In the genomic region with DNA sequence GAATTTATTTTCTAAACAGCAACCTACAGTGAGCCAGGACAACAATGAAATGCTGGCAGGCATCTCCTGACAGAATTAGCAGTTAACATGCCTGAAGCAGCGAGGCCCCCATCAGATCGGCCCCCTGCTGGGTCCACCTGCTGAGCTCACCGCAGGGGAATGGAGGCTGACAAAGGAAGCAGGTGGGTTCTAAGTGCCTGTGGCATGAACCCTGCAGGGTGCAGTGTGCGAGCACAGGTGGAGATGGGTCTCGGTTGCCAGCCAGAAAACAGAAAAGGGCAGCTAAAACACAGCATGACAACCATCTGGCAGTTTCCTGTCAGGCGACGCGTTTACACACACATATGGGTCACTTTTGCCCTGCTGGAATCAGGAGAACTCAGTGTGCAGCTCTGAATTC, we compare ENCODE assay signal across 13 mouse cellular contexts. TPM values are rescaled to one million over a fixed set of nuclear protein-coding genes. Genes with fewer than 3 reads are reported as not detected.
DNase-seq lines count a peak whose midpoint lies in the region; ATAC-seq and TF ChIP-seq lines count a peak whose summit lies in the region.
"Had no signal": no experiment of that assay in that cellular context is flagged by ENCODE, and none has a peak within 500 bp of the region (broad histone marks: within the 10 kb centered on the region; RNA-seq: fewer than 3 reads in every experiment).

No protein-coding gene starts in this region.

- H3K4me2 ChIP-seq in midbrain, embryonic 11.5 days, result no peak overlapping the region
- H3K4me2 ChIP-seq in forebrain, postnatal 0 days (ENCODE audit: low read depth), result no peak overlapping the region
- H3K4me2 ChIP-seq in neural tube, embryonic 15.5 days, result no peak overlapping the region
- no peak overlapping the region for H3K4me2 ChIP-seq in heart, embryonic 11.5 days
- H3K4me2 ChIP-seq: embryonic facial prominence, embryonic 12.5 days had no signal

- peak; percentile 70 for DNase-seq in midbrain, embryonic 11.5 days (ENCODE audit: low spot score, missing footprints)
- no peak for DNase-seq in midbrain, embryonic 10.5 days (ENCODE audit: low spot score)
- peak; percentile 89 to 90 for DNase-seq in cerebellum, adult 2 months
- peak; percentile 42 for DNase-seq in forebrain, postnatal 0 days
- no peak for DNase-seq in testis, postnatal 10 days (ENCODE audit: low spot score)
- no peak for DNase-seq in frontal cortex, postnatal 10 days (ENCODE audit: low spot score in 2 of 2)
- DNase-seq: heart, adult 2 months; kidney, postnatal 36 days; thymus, adult 2 months had no signal

- H3K9ac ChIP-seq in midbrain, embryonic 11.5 days (ENCODE audit: low read length), result no peak overlapping the region
- no peak overlapping the region for H3K9ac ChIP-seq in forebrain, postnatal 0 days
- no peak overlapping the region for H3K9ac ChIP-seq in neural tube, embryonic 15.5 days (replicated peaks)
- no peak overlapping the region for H3K9ac ChIP-seq in heart, embryonic 11.5 days (ENCODE audit: low read depth, low read length)
- H3K9ac ChIP-seq: embryonic facial prominence, embryonic 12.5 days had no signal

- ATAC-seq in midbrain, embryonic 11.5 days (ENCODE audit: low FRiP score), result no peak
- ATAC-seq in forebrain, postnatal 0 days, result peak; percentile 48
- ATAC-seq in neural tube, embryonic 15.5 days (ENCODE audit: low FRiP score), result no peak
- ATAC-seq in heart, embryonic 11.5 days (replicated peaks; ENCODE audit: insufficient number of reproducible peaks, low FRiP score, low TSS enrichment), result no peak

- peak; percentile 46; the same call in 1 of the 2 replicates for TF ChIP-seq CTCF in cerebellum, adult 2 months (IDR thresholded peaks at IDR 0.05; ENCODE audit: borderline replicate concordance, insufficient read depth, low read depth, low read length)
- no peak for TF ChIP-seq CTCF in forebrain, postnatal 0 days (IDR thresholded peaks at IDR 0.05; ENCODE audit: low read depth)

- H3K4me3 ChIP-seq in midbrain, embryonic 11.5 days (ENCODE audit: low read depth, low read length), result no peak overlapping the region
- H3K4me3 ChIP-seq in midbrain, embryonic 10.5 days, result no peak overlapping the region
- H3K4me3 ChIP-seq in cerebellum, adult 2 months (replicated peaks; ENCODE audit: insufficient read depth, low read depth, low read length), result no peak overlapping the region
- H3K4me3 ChIP-seq in forebrain, postnatal 0 days (ENCODE audit: low read depth, low read length), result no peak overlapping the region
- H3K4me3 ChIP-seq in neural tube, embryonic 15.5 days (replicated peaks), result no peak overlapping the region
- no peak overlapping the region for H3K4me3 ChIP-seq in heart, embryonic 11.5 days (ENCODE audit: low read depth, low read length)
- H3K4me3 ChIP-seq: embryonic facial prominence, embryonic 12.5 days; heart, adult 2 months had no signal

- TF ChIP-seq POLR2A in cerebellum, adult 2 months (IDR thresholded peaks at IDR 0.05; ENCODE audit: borderline replicate concordance, insufficient read depth, low read length), result no peak

- H3K9me3 ChIP-seq in midbrain, embryonic 11.5 days (ENCODE audit: control insufficient read depth, low read length), result no peaks in the 10 kb centered on the region
- H3K9me3 ChIP-seq in midbrain, embryonic 10.5 days (replicated peaks), result no peaks in the 10 kb centered on the region
- H3K9me3 ChIP-seq in forebrain, postnatal 0 days (ENCODE audit: low read length), result no peaks in the 10 kb centered on the region
- no peaks in the 10 kb centered on the region for H3K9me3 ChIP-seq in neural tube, embryonic 15.5 days (replicated peaks)
- H3K9me3 ChIP-seq in heart, embryonic 11.5 days (replicated peaks; ENCODE audit: control insufficient read depth, low read length), result no peaks in the 10 kb centered on the region
- H3K9me3 ChIP-seq: embryonic facial prominence, embryonic 12.5 days had no signal

- H3K36me3 ChIP-seq in midbrain, embryonic 11.5 days (ENCODE audit: control insufficient read depth, insufficient read depth, low read length), result no peaks in the 10 kb centered on the region; the same call in 1 of the 2 replicates
- peaks cover 27% of the 10 kb centered on the region for H3K36me3 ChIP-seq in midbrain, embryonic 10.5 days
- peaks cover 7% of the 10 kb centered on the region; the same call in 1 of the 2 replicates for H3K36me3 ChIP-seq in forebrain, postnatal 0 days (ENCODE audit: insufficient read depth)
- peaks cover 11% of the 10 kb centered on the region for H3K36me3 ChIP-seq in neural tube, embryonic 15.5 days
- no peaks in the 10 kb centered on the region; the same call in 1 of the 2 replicates for H3K36me3 ChIP-seq in heart, embryonic 11.5 days (ENCODE audit: control insufficient read depth, insufficient read depth, low read length)

- H3K27me3 ChIP-seq in midbrain, embryonic 11.5 days (ENCODE audit: control insufficient read depth, insufficient read depth, low read length), result no peaks in the 10 kb centered on the region
- H3K27me3 ChIP-seq in midbrain, embryonic 10.5 days (ENCODE audit: low read depth, poor library complexity, severe bottlenecking), result no peaks in the 10 kb centered on the region
- no peaks in the 10 kb centered on the region for H3K27me3 ChIP-seq in cerebellum, adult 2 months (ENCODE audit: control insufficient read depth, insufficient read depth, low read length)
- no peaks in the 10 kb centered on the region for H3K27me3 ChIP-seq in forebrain, postnatal 0 days (ENCODE audit: insufficient read depth, low read length)
- H3K27me3 ChIP-seq in neural tube, embryonic 15.5 days (replicated peaks), result no peaks in the 10 kb centered on the region
- H3K27me3 ChIP-seq in heart, embryonic 11.5 days (ENCODE audit: control insufficient read depth, insufficient read depth, low read length), result no peaks in the 10 kb centered on the region
- H3K27me3 ChIP-seq: embryonic facial prominence, embryonic 12.5 days had no signal

- WGBS in midbrain, embryonic 11.5 days, result 29% methylated on average over 8 of the region's 8 CpGs
- WGBS in midbrain, embryonic 10.5 days, result 42% methylated on average over 8 of the region's 8 CpGs
- 6% methylated on average over 8 of the region's 8 CpGs for WGBS in cerebellum, adult 2 months
- 25% methylated on average over 8 of the region's 8 CpGs for WGBS in forebrain, postnatal 0 days
- 19% methylated on average over 8 of the region's 8 CpGs for WGBS in neural tube, embryonic 15.5 days
- 55% methylated on average over 8 of the region's 8 CpGs for whole genome bisulfite sequencing in heart, embryonic 11.5 days (ENCODE audit: insufficient replicate concordance)

- H3K27ac ChIP-seq in midbrain, embryonic 11.5 days (ENCODE audit: low read depth, low read length), result no peak overlapping the region
- H3K27ac ChIP-seq in midbrain, embryonic 10.5 days (replicated peaks), result no peak overlapping the region
- peak overlapping the region; percentile 49 for H3K27ac ChIP-seq in cerebellum, adult 2 months (ENCODE audit: insufficient read depth, low read length)
- H3K27ac ChIP-seq in forebrain, postnatal 0 days (ENCODE audit: low read depth, low read length), result no peak overlapping the region
- 0 out of 2 replicates have a peak overlapping the region, but pooled peaks have one; percentile 28 for H3K27ac ChIP-seq in neural tube, embryonic 15.5 days (replicated peaks)
- H3K27ac ChIP-seq in heart, embryonic 11.5 days (ENCODE audit: low read depth, low read length), result no peak overlapping the region
- H3K27ac ChIP-seq: embryonic facial prominence, embryonic 12.5 days; heart, adult 2 months had no signal

- peaks cover 7% of the 10 kb centered on the region for H3K4me1 ChIP-seq in midbrain, embryonic 11.5 days (ENCODE audit: control insufficient read depth, insufficient read depth, low read length)
- peaks cover 16% of the 10 kb centered on the region for H3K4me1 ChIP-seq in midbrain, embryonic 10.5 days
- peaks cover 41% of the 10 kb centered on the region for H3K4me1 ChIP-seq in cerebellum, adult 2 months (ENCODE audit: control insufficient read depth, insufficient read depth, low read length)
- no peaks in the 10 kb centered on the region for H3K4me1 ChIP-seq in forebrain, postnatal 0 days (ENCODE audit: insufficient read depth)
- peaks cover 17% of the 10 kb centered on the region; the same call in 1 of the 2 replicates for H3K4me1 ChIP-seq in neural tube, embryonic 15.5 days
- H3K4me1 ChIP-seq in heart, embryonic 11.5 days (ENCODE audit: control insufficient read depth, insufficient read depth, low read length), result no peaks in the 10 kb centered on the region

RNA-seq across cellular contexts. Expression of gene Zbtb40, which starts 32.7 kb away (rescaled TPM):
- polyA plus RNA-seq in midbrain, embryonic 11.5 days (2014; fragmentation: Nextera tagmentation; extraction: Ambion mirVana), result 3.4 and 4.2 TPM in 2 replicates
- polyA plus RNA-seq in midbrain, embryonic 10.5 days (2016; fragmentation: Nextera tagmentation; extraction: Ambion mirVana), result 4.9 and 5.0 TPM in 2 replicates
- polyA plus RNA-seq in cerebellum, adult 2 months (2012; rRNA removed), result 10.2 and 12.6 TPM in 2 replicates
- 6.2 and 6.8 TPM in 2 replicates for total RNA-seq in forebrain, postnatal 0 days (2014; rRNA removed)
- 0.58 and 0.87 TPM in 2 replicates for polyA plus RNA-seq in forebrain, postnatal 0 days (2015; fragmentation: Nextera tagmentation; extraction: Ambion mirVana)
- polyA plus RNA-seq in neural tube, embryonic 15.5 days (2015; fragmentation: Nextera tagmentation; extraction: Ambion mirVana), result 3.6 and 4.6 TPM in 2 replicates
- 3.5 and 3.7 TPM in 2 replicates for polyA plus RNA-seq in heart, embryonic 11.5 days (2014; fragmentation: Nextera tagmentation; extraction: Ambion mirVana)

RNA-seq across cellular contexts. Expression of gene Epha8, which starts 59.3 kb away (rescaled TPM):
- 4.1 and 5.0 TPM in 2 replicates for polyA plus RNA-seq in midbrain, embryonic 11.5 days (2014; fragmentation: Nextera tagmentation; extraction: Ambion mirVana)
- polyA plus RNA-seq in midbrain, embryonic 10.5 days (2016; fragmentation: Nextera tagmentation; extraction: Ambion mirVana), result 3.9 and 6.9 TPM in 2 replicates
- polyA plus RNA-seq in cerebellum, adult 2 months (2012; rRNA removed), result 44.5 and 51.9 TPM in 2 replicates
- total RNA-seq in forebrain, postnatal 0 days (2014; rRNA removed), result 20.5 and 23.9 TPM in 2 replicates
- 6.6 and 9.5 TPM in 2 replicates for polyA plus RNA-seq in forebrain, postnatal 0 days (2015; fragmentation: Nextera tagmentation; extraction: Ambion mirVana)
- 9.6 and 13.9 TPM in 2 replicates for polyA plus RNA-seq in neural tube, embryonic 15.5 days (2015; fragmentation: Nextera tagmentation; extraction: Ambion mirVana)
- polyA plus RNA-seq in heart, embryonic 11.5 days (2014; fragmentation: Nextera tagmentation; extraction: Ambion mirVana), result 0.24 TPM in 1 of 2 replicates, not detected in the other
- total RNA-seq: heart, adult 2 months; megakaryocyte progenitor cell, adult 5-6 weeks had no signal

Comparison
In these comparisons a context has a peak if more than half of its experiments do, and no peak if none do; other contexts are left out.
1. DNase-seq: peak in midbrain, embryonic 11.5 days (single experiment), cerebellum, adult 2 months (2 of 2) and forebrain, postnatal 0 days (single experiment); none in midbrain, embryonic 10.5 days (single experiment), testis, postnatal 10 days (single experiment) and frontal cortex, postnatal 10 days (0 of 2).
2. H3K27ac ChIP-seq: peak in cerebellum, adult 2 months (single experiment) and neural tube, embryonic 15.5 days (single experiment); none in midbrain, embryonic 11.5 days (single experiment), midbrain, embryonic 10.5 days (single experiment), forebrain, postnatal 0 days (single experiment) and heart, embryonic 11.5 days (single experiment).